Mouse (Mus musculus): ENCODE results near the gene Bok. TPM values are rescaled to one million over a fixed set of nuclear protein-coding genes. Genes with fewer than 3 reads are reported as not detected.
"Not testable (repeated sequence)": the region's sequence is repeated elsewhere in the genome, so short reads cannot be mapped to it uniquely, and the experiment has no call there.

The Bok gene
- 104 TPM in 2 replicates for polyA plus RNA-seq (2015; fragmentation: Nextera tagmentation; extraction: Ambion mirVana)

GRCm38 (mm10) chr1:93685401-93686244 is at the start of gene Bok:
Gene Bok, plus strand, starts transcription at chr1:93685660.
- peak within 1 kb of the TSS; percentile 77 for H3K27ac ChIP-seq
- peak within 1 kb of the TSS; percentile 52 for H3K9ac ChIP-seq
- H3K9me3 ChIP-seq: no peaks in the 10 kb centered on the region
- no peaks in the 10 kb centered on the region for H3K36me3 ChIP-seq (replicated peaks)
- H3K4me1 ChIP-seq: peaks cover 21% of the 10 kb centered on the region
- H3K4me3 ChIP-seq: peak within 1 kb of the TSS; percentile 67
- H3K27me3 ChIP-seq (replicated peaks): 0 out of 2 replicates have a peak, but pooled peaks cover 3% of the 10 kb centered on the region
- peak within 1 kb of the TSS; percentile 64 for H3K4me2 ChIP-seq
- ATAC-seq (replicated peaks): peak; percentile 46
- under 1% methylated on average over 76 of the region's 78 CpGs for WGBS

- peak overlapping the region; percentile 81 for H3K4me2 ChIP-seq
- no peaks in the 10 kb centered on the region for H3K9me3 ChIP-seq
- peak overlapping the region; percentile 89 for H3K27ac ChIP-seq
- H3K27me3 ChIP-seq (replicated peaks): no peaks in the 10 kb centered on the region
- 35% methylated on average over 7 of the region's 7 CpGs for WGBS
- H3K36me3 ChIP-seq (replicated peaks): no peaks in the 10 kb centered on the region
- H3K4me3 ChIP-seq: peak overlapping the region; percentile 89
- H3K4me1 ChIP-seq: peaks cover 27% of the 10 kb centered on the region
- peak overlapping the region; percentile 50 for H3K9ac ChIP-seq
- peak; percentile 44 for ATAC-seq (replicated peaks)
Measured at GRCm38 (mm10) chr1:93636211-93636897, 49.1 kb upstream of the Bok start.

GRCm38 (mm10) chr1:93641978-93642377 is 43.5 kb upstream of the Bok start:
- no peaks in the 10 kb centered on the region for H3K9me3 ChIP-seq
- no peak overlapping the region for H3K4me2 ChIP-seq
- no peaks in the 10 kb centered on the region for H3K27me3 ChIP-seq (replicated peaks)
- H3K27ac ChIP-seq: no peak overlapping the region
- no peak for ATAC-seq (replicated peaks)
- 91% methylated on average over 2 of the region's 2 CpGs for whole genome bisulfite sequencing
- H3K36me3 ChIP-seq (replicated peaks): no peaks in the 10 kb centered on the region
- H3K9ac ChIP-seq: no peak overlapping the region
- no peaks in the 10 kb centered on the region for H3K4me1 ChIP-seq
- no peak overlapping the region for H3K4me3 ChIP-seq

- Histone ChIP-seq H3K27me3 (replicated peaks) (no peaks in the 10 kb centered on the region), H3K36me3 (replicated peaks) (no peaks in the 10 kb centered on the region), H3K9me3 (no peaks in the 10 kb centered on the region), H3K4me2 (no peak overlapping the region), H3K27ac (no peak overlapping the region), H3K4me1 (no peaks in the 10 kb centered on the region), H3K4me3 (no peak overlapping the region), H3K9ac (no peak overlapping the region)
- ATAC-seq (replicated peaks): no peak
- WGBS: 92% methylated on average over 2 of the region's 2 CpGs
Measured at GRCm38 (mm10) chr1:93642692-93643091, 42.8 kb upstream of the Bok start.

GRCm38 (mm10) chr1:93649604-93650172 is 35.8 kb upstream of the Bok start:
- no peak overlapping the region for H3K4me2 ChIP-seq
- no peak for ATAC-seq (replicated peaks)
- no peak overlapping the region for H3K4me3 ChIP-seq
- no peaks in the 10 kb centered on the region for H3K27me3 ChIP-seq (replicated peaks)
- H3K36me3 ChIP-seq (replicated peaks): no peaks in the 10 kb centered on the region
- H3K9ac ChIP-seq: no peak overlapping the region
- H3K4me1 ChIP-seq: no peaks in the 10 kb centered on the region
- H3K9me3 ChIP-seq: no peaks in the 10 kb centered on the region
- WGBS: 69% methylated on average over 5 of the region's 5 CpGs
- H3K27ac ChIP-seq: no peak overlapping the region

- Histone ChIP-seq H3K4me2 (no peak overlapping the region), H3K36me3 (replicated peaks) (no peaks in the 10 kb centered on the region), H3K4me1 (no peaks in the 10 kb centered on the region), H3K9ac (no peak overlapping the region), H3K27ac (no peak overlapping the region), H3K27me3 (replicated peaks) (no peaks in the 10 kb centered on the region), H3K4me3 (no peak overlapping the region), H3K9me3 (no peaks in the 10 kb centered on the region)
- no peak for ATAC-seq (replicated peaks)
- 59% methylated on average over 2 of the region's 2 CpGs for WGBS
Measured at GRCm38 (mm10) chr1:93654275-93654674, 31.2 kb upstream of the Bok start.

- Histone ChIP-seq H3K27ac (no peak overlapping the region), H3K9ac (no peak overlapping the region), H3K36me3 (replicated peaks) (no peaks in the 10 kb centered on the region), H3K27me3 (replicated peaks) (no peaks in the 10 kb centered on the region), H3K4me1 (no peaks in the 10 kb centered on the region), H3K4me2 (no peak overlapping the region), H3K9me3 (no peaks in the 10 kb centered on the region), H3K4me3 (no peak overlapping the region)
- no peak for ATAC-seq (replicated peaks)
- WGBS: 79% methylated on average over 2 of the region's 2 CpGs
Measured at GRCm38 (mm10) chr1:93654798-93655197, 30.7 kb upstream of the Bok start.

GRCm38 (mm10) chr1:93656325-93657024 is 29.0 kb upstream of the Bok start:
- no peak overlapping the region for H3K27ac ChIP-seq
- no peak for ATAC-seq (replicated peaks)
- H3K36me3 ChIP-seq (replicated peaks): no peaks in the 10 kb centered on the region
- no peaks in the 10 kb centered on the region for H3K9me3 ChIP-seq
- H3K4me2 ChIP-seq: no peak overlapping the region
- WGBS: 77% methylated on average over 7 of the region's 7 CpGs
- no peaks in the 10 kb centered on the region for H3K4me1 ChIP-seq
- no peaks in the 10 kb centered on the region for H3K27me3 ChIP-seq (replicated peaks)
- no peak overlapping the region for H3K9ac ChIP-seq
- H3K4me3 ChIP-seq: no peak overlapping the region

GRCm38 (mm10) chr1:93657025-93657360 is 28.5 kb upstream of the Bok start:
- Histone ChIP-seq H3K36me3 (replicated peaks) (no peaks in the 10 kb centered on the region), H3K9me3 (no peaks in the 10 kb centered on the region), H3K27me3 (replicated peaks) (no peaks in the 10 kb centered on the region), H3K4me3 (no peak overlapping the region), H3K4me2 (no peak overlapping the region), H3K27ac (no peak overlapping the region), H3K9ac (no peak overlapping the region), H3K4me1 (no peaks in the 10 kb centered on the region)
- ATAC-seq (replicated peaks): no peak
- WGBS: 77% methylated on average over 5 of the region's 5 CpGs

GRCm38 (mm10) chr1:93658559-93658958 is 26.9 kb upstream of the Bok start, which contains the start of gene Stk25:
Gene Stk25, minus strand, starts transcription at chr1:93658659.
- not testable (repeated sequence) for H3K4me1 ChIP-seq; H3K27me3 ChIP-seq (replicated peaks); H3K4me3 ChIP-seq; H3K9me3 ChIP-seq; ATAC-seq (replicated peaks); H3K4me2 ChIP-seq; H3K27ac ChIP-seq; H3K9ac ChIP-seq; H3K36me3 ChIP-seq (replicated peaks)

GRCm38 (mm10) chr1:93667760-93668400 is 17.6 kb upstream of the Bok start:
- 0 out of 2 replicates have a peak, but pooled peaks cover 5% of the 10 kb centered on the region for H3K4me1 ChIP-seq
- WGBS: 30% methylated on average over 13 of the region's 13 CpGs
- H3K27me3 ChIP-seq (replicated peaks): no peaks in the 10 kb centered on the region
- no peak overlapping the region for H3K4me2 ChIP-seq
- no peaks in the 10 kb centered on the region for H3K9me3 ChIP-seq
- no peak overlapping the region for H3K9ac ChIP-seq
- H3K36me3 ChIP-seq (replicated peaks): no peaks in the 10 kb centered on the region
- ATAC-seq (replicated peaks): no peak
- H3K4me3 ChIP-seq: no peak overlapping the region
- H3K27ac ChIP-seq: peak overlapping the region; percentile 66

All from midbrain, embryonic 15.5 days (tissue).